Mouse (Mus musculus) hindbrain, postnatal 0 days (tissue): ENCODE data around the gene Trit1. TPM values are rescaled to one million over a fixed set of nuclear protein-coding genes. Genes with fewer than 3 reads are reported as not detected.

ENCODE experiments used
- ATAC-seq: fragments of 200-750 bp; cut with Nextera tagmentation; 2 replicates; pipeline ENCODE4 v1.8.0; 2017; ENCODE audit warnings: mild to moderate bottlenecking, moderate TSS enrichment, moderate library complexity
- DNase-seq: peaks from one replicate; pipeline ENCODE4 v3.0.0-alpha.2; 2015; ENCODE audit warnings: low spot score
- H3K27ac ChIP-seq: fragments of 300-500 bp; sonication (generic); 2 replicates; pipeline ENCODE4 v1.5.1; 2014; ENCODE audit warnings: mild to moderate bottlenecking
- H3K27me3 ChIP-seq: fragments of 300-500 bp; sonication (generic); 2 replicates; pipeline ENCODE4 v1.6.1; 2014; ENCODE audit warnings: low read length, mixed read lengths; ENCODE audit not compliant: insufficient read depth
- H3K36me3 ChIP-seq: fragments of 300-500 bp; sonication (generic); 2 replicates; pipeline ENCODE4 v1.6.1; 2014; ENCODE audit warnings: low read length, mixed read lengths; ENCODE audit not compliant: insufficient read depth
- H3K4me1 ChIP-seq: fragments of 300-500 bp; sonication (generic); 2 replicates; pipeline ENCODE4 v1.6.1; 2014; ENCODE audit warnings: antibody characterized with exemption, low read length, mixed read lengths; ENCODE audit not compliant: insufficient read depth
- H3K4me2 ChIP-seq: fragments of 300-500 bp; sonication (generic); 2 replicates; pipeline ENCODE4 v1.6.1; 2014; ENCODE audit warnings: low read depth, mild to moderate bottlenecking, low read length, moderate library complexity, mixed read lengths
- H3K4me3 ChIP-seq: fragments of 300-500 bp; sonication (generic); 2 replicates; pipeline ENCODE4 v1.5.1; 2014; ENCODE audit warnings: low read length
- H3K9ac ChIP-seq: fragments of 300-500 bp; sonication (generic); replicated peaks from 2 replicates; pipeline ENCODE4 v1.6.1; 2014; ENCODE audit warnings: mild to moderate bottlenecking, low read length, moderate library complexity, mixed read lengths
- H3K9me3 ChIP-seq: fragments of 300-500 bp; sonication (generic); 2 replicates; pipeline ENCODE4 v1.6.1; 2016; ENCODE audit warnings: low read length, mixed read lengths
- CTCF ChIP-seq: IDR thresholded peaks from 2 replicates; pipeline ENCODE4 v1.5.1; 2016; ENCODE audit warnings: antibody characterized with exemption, control low read depth, low read depth
- WGBS: fragments of 180-500 bp; shearing (Covaris S2); extraction: QIAGEN DNeasy Blood & Tissue Kit; methylation state at CpG from one replicate; pipeline ENCODE4 v1.1.7; 2014; 5-methylcytosine and 5-hydroxymethylcytosine counted together
- polyA plus RNA-seq: library from polyadenylated mRNA; unstranded; fragments of >200 nt; fragmentation: Nextera tagmentation; extraction: Ambion mirVana; gene quantifications from 2 replicates; pipeline ENCODE4 v1.2.1, GENCODE M21; 2015
- total RNA-seq: library from RNA; depleted of rRNA; stranded (reverse); fragments of >200 nt; gene quantifications from 2 replicates; pipeline ENCODE4 v1.2.3, GENCODE M21; 2014

Trit1 gene
- total and polyA plus RNA-seq, 2 experiments from 2014 or later: 18.3 to 18.5 TPM

GRCm38 (mm10) chr4:122978850-122979249 lies 37.5 kb upstream of the Trit1 start:
- ATAC-seq (no peak), DNase-seq (no peak)
- peaks cover 5% of the 10 kb centered on the region; the same call in 1 of the 2 replicates for H3K27me3 ChIP-seq
- 85% methylated on average over 2 of the region's 2 CpGs for WGBS
- H3K27ac ChIP-seq: no peak overlapping the region
- no peak overlapping the region for H3K4me2 ChIP-seq
- no peak overlapping the region for H3K9ac ChIP-seq
- H3K9me3 ChIP-seq: no peaks in the 10 kb centered on the region
- no peaks in the 10 kb centered on the region for H3K36me3 ChIP-seq
- no peaks in the 10 kb centered on the region for H3K4me1 ChIP-seq
- H3K4me3 ChIP-seq: no peak overlapping the region
- TF ChIP-seq CTCF: no peak

- 69% methylated on average over 3 of the region's 3 CpGs for WGBS
- Histone ChIP-seq H3K27me3 (peaks cover 7% of the 10 kb centered on the region; the same call in 1 of the 2 replicates), H3K36me3 (no peaks in the 10 kb centered on the region), H3K4me1 (no peaks in the 10 kb centered on the region), H3K9ac (no peak overlapping the region), H3K4me2 (no peak overlapping the region), H3K27ac (no peak overlapping the region), H3K9me3 (no peaks in the 10 kb centered on the region), H3K4me3 (no peak overlapping the region)
- TF ChIP-seq CTCF: no peak
- no peak for DNase-seq
- ATAC-seq: no peak
These were observed 36.6 kb upstream of the Trit1 start for GRCm38 (mm10) chr4:122979826-122980225.

GRCm38 (mm10) chr4:122980684-122981083 lies 35.7 kb upstream of the Trit1 start:
- H3K9ac ChIP-seq: no peak overlapping the region
- WGBS: 61% methylated on average over 2 of the region's 2 CpGs
- TF ChIP-seq CTCF: no peak
- ATAC-seq: no peak
- peaks cover 7% of the 10 kb centered on the region; the same call in 1 of the 2 replicates for H3K27me3 ChIP-seq
- no peak overlapping the region for H3K4me3 ChIP-seq
- no peaks in the 10 kb centered on the region for H3K36me3 ChIP-seq
- no peak overlapping the region for H3K4me2 ChIP-seq
- H3K9me3 ChIP-seq: no peaks in the 10 kb centered on the region
- H3K27ac ChIP-seq: no peak overlapping the region
- DNase-seq: no peak
- no peaks in the 10 kb centered on the region for H3K4me1 ChIP-seq

- WGBS: 92% methylated on average over 7 of the region's 7 CpGs
- TF ChIP-seq CTCF: no peak
- DNase-seq (no peak), ATAC-seq (no peak)
- Histone ChIP-seq H3K4me1 (no peaks in the 10 kb centered on the region), H3K27ac (no peak overlapping the region), H3K4me2 (no peak overlapping the region), H3K36me3 (no peaks in the 10 kb centered on the region), H3K27me3 (peaks cover 7% of the 10 kb centered on the region; the same call in 1 of the 2 replicates), H3K9me3 (no peaks in the 10 kb centered on the region), H3K9ac (no peak overlapping the region), H3K4me3 (no peak overlapping the region)
These were observed 35.2 kb upstream of the Trit1 start for GRCm38 (mm10) chr4:122981238-122981637.

- H3K27me3 ChIP-seq: peaks cover 7% of the 10 kb centered on the region; the same call in 1 of the 2 replicates
- DNase-seq (no peak), ATAC-seq (no peak)
- H3K27ac ChIP-seq: no peak overlapping the region
- H3K4me2 ChIP-seq: no peak overlapping the region
- H3K9me3 ChIP-seq: no peaks in the 10 kb centered on the region
- TF ChIP-seq CTCF: no peak
- no peak overlapping the region for H3K4me3 ChIP-seq
- no peaks in the 10 kb centered on the region for H3K4me1 ChIP-seq
- no peaks in the 10 kb centered on the region for H3K36me3 ChIP-seq
- no peak overlapping the region for H3K9ac ChIP-seq
- WGBS: 56% methylated on average over 3 of the region's 3 CpGs
These were observed 34.5 kb upstream of the Trit1 start for GRCm38 (mm10) chr4:122981930-122982329.

GRCm38 (mm10) chr4:122982537-122982936 lies 33.9 kb upstream of the Trit1 start:
- Histone ChIP-seq H3K9me3 (no peaks in the 10 kb centered on the region), H3K4me2 (peak overlapping the region; percentile 46), H3K36me3 (no peaks in the 10 kb centered on the region), H3K27me3 (peaks cover 7% of the 10 kb centered on the region; the same call in 1 of the 2 replicates), H3K27ac (no peak overlapping the region), H3K4me3 (no peak overlapping the region), H3K9ac (no peak overlapping the region), H3K4me1 (no peaks in the 10 kb centered on the region)
- TF ChIP-seq CTCF: no peak
- ATAC-seq (no peak), DNase-seq (no peak)
- WGBS: 73% methylated on average over 3 of the region's 3 CpGs

- TF ChIP-seq CTCF: no peak
- 33% methylated on average over 17 of the region's 17 CpGs for WGBS
- H3K9me3 ChIP-seq: no peaks in the 10 kb centered on the region
- DNase-seq: no peak
- peak overlapping the region; percentile 15; the same call in 1 of the 2 replicates for H3K4me3 ChIP-seq
- H3K27ac ChIP-seq: peak overlapping the region; percentile 56; the same call in 1 of the 2 replicates
- H3K4me2 ChIP-seq: peak overlapping the region; percentile 46
- no peak for ATAC-seq
- H3K36me3 ChIP-seq: no peaks in the 10 kb centered on the region
- peak overlapping the region; percentile 14; the same call in 1 of the 2 replicates for H3K9ac ChIP-seq
- peaks cover 7% of the 10 kb centered on the region; the same call in 1 of the 2 replicates for H3K27me3 ChIP-seq
- no peaks in the 10 kb centered on the region for H3K4me1 ChIP-seq
These were observed 32.7 kb upstream of the Trit1 start for GRCm38 (mm10) chr4:122983486-122984261.
